Mouse (Mus musculus) brown adipose tissue, adult 24 weeks (tissue): ENCODE results near the gene Slc6a4. TPM values are rescaled to one million over a fixed set of nuclear protein-coding genes. Genes with fewer than 3 reads are reported as not detected.

Experiments
- H3K27ac ChIP-seq: fragments of 200-500 bp; replicated peaks from 2 replicates; pipeline ENCODE4 v1.5.1; 2012; ENCODE audit warnings: low read depth, mild to moderate bottlenecking, low read length
- H3K4me1 ChIP-seq: fragments of 200-500 bp; 2 replicates; pipeline ENCODE4 v1.6.1; 2012; ENCODE audit warnings: low read length, mixed read lengths; ENCODE audit not compliant: control insufficient read depth, insufficient read depth, insufficient read length
- H3K4me3 ChIP-seq: fragments of 200-500 bp; 2 replicates; pipeline ENCODE4 v1.5.1; 2012; ENCODE audit warnings: low read depth, mild to moderate bottlenecking, low read length, moderate library complexity; ENCODE audit not compliant: insufficient read depth
- polyA plus RNA-seq: library from polyadenylated mRNA; stranded (reverse); fragments of >200 nt; gene quantifications from 2 replicates; pipeline ENCODE4 v1.2.4, GENCODE M21; 2012; ENCODE audit not compliant: missing spikeins, insufficient read depth, insufficient read length

The Slc6a4 gene
- polyA plus RNA-seq, 1 experiment = not detected

GRCm38 (mm10) chr11:77002361-77002760, 4.0 kb downstream of the Slc6a4 start:
- no peak overlapping the region for H3K4me3 ChIP-seq
- no peak overlapping the region for H3K27ac ChIP-seq
- H3K4me1 ChIP-seq = no peaks in the 10 kb centered on the region

DNA sequence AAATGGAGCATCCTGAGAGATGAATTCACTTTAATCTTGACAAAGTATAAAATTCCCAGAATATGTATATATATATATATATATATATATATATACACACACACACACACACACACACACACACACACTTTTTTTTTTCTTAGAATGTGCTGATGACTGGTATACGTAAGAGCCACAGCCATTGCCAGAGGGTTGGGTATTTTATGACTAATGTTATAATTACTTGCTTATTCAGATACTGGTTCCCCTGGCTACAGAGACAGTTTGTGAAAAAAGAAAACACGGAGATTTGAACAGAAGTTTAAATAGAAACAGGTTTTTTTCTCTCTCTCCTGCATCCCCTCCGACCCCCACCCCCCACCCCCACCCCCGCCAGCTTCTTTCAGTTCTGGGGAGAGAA, 7.5 kb downstream of the Slc6a4 start:
- H3K4me1 ChIP-seq = no peaks in the 10 kb centered on the region
- no peak overlapping the region for H3K27ac ChIP-seq
- H3K4me3 ChIP-seq = no peak overlapping the region

GRCm38 (mm10) chr11:77006616-77007015, 8.2 kb downstream of the Slc6a4 start:
- no peaks in the 10 kb centered on the region for H3K4me1 ChIP-seq
- H3K4me3 ChIP-seq = no peak overlapping the region
- no peak overlapping the region for H3K27ac ChIP-seq

GRCm38 (mm10) chr11:77009069-77010025, 10.9 kb downstream of the Slc6a4 start:
- no peak overlapping the region for H3K4me3 ChIP-seq
- H3K4me1 ChIP-seq = no peaks in the 10 kb centered on the region
- H3K27ac ChIP-seq = no peak overlapping the region

- no peak overlapping the region for H3K4me3 ChIP-seq
- no peak overlapping the region for H3K27ac ChIP-seq
- H3K4me1 ChIP-seq = no peaks in the 10 kb centered on the region
Observed at GRCm38 (mm10) chr11:77010762-77011475, 12.5 kb downstream of the Slc6a4 start.

GRCm38 (mm10) chr11:77018046-77018445, 19.6 kb downstream of the Slc6a4 start:
- Histone ChIP-seq H3K27ac (no peak overlapping the region), H3K4me3 (no peak overlapping the region), H3K4me1 (no peaks in the 10 kb centered on the region)

- H3K4me1 ChIP-seq = no peaks in the 10 kb centered on the region
- H3K27ac ChIP-seq = no peak overlapping the region
- no peak overlapping the region for H3K4me3 ChIP-seq
Observed at GRCm38 (mm10) chr11:77019539-77019938, 21.1 kb downstream of the Slc6a4 start.

GRCm38 (mm10) chr11:77021749-77022396, 23.5 kb downstream of the Slc6a4 start:
- Histone ChIP-seq H3K27ac (no peak overlapping the region), H3K4me3 (no peak overlapping the region), H3K4me1 (no peaks in the 10 kb centered on the region)

DNA sequence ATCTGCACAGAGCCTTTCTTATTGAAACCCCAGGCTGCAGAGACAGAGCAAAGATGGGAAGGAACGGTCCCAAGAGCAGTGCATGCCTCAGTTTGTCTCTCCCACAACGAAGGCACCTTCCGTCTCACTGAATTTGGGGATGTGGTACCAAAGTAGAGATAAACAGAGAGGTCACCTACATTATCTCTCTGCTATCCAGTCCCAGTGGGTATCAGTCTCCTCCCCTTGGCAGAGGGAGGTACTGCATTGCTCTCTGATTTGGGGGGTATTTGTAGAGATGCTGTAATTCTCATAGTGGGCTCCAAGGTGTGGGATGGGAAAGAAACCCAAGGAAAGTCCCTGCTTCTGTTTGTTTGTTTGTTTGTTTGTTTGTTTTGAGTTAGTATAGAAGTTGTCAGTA, 28.2 kb downstream of the Slc6a4 start:
- Histone ChIP-seq H3K27ac (no peak overlapping the region), H3K4me1 (no peaks in the 10 kb centered on the region), H3K4me3 (no peak overlapping the region)

GRCm38 (mm10) chr11:77028157-77028556, 29.8 kb downstream of the Slc6a4 start:
- no peak overlapping the region for H3K4me3 ChIP-seq
- H3K27ac ChIP-seq = no peak overlapping the region
- H3K4me1 ChIP-seq = no peaks in the 10 kb centered on the region

DNA sequence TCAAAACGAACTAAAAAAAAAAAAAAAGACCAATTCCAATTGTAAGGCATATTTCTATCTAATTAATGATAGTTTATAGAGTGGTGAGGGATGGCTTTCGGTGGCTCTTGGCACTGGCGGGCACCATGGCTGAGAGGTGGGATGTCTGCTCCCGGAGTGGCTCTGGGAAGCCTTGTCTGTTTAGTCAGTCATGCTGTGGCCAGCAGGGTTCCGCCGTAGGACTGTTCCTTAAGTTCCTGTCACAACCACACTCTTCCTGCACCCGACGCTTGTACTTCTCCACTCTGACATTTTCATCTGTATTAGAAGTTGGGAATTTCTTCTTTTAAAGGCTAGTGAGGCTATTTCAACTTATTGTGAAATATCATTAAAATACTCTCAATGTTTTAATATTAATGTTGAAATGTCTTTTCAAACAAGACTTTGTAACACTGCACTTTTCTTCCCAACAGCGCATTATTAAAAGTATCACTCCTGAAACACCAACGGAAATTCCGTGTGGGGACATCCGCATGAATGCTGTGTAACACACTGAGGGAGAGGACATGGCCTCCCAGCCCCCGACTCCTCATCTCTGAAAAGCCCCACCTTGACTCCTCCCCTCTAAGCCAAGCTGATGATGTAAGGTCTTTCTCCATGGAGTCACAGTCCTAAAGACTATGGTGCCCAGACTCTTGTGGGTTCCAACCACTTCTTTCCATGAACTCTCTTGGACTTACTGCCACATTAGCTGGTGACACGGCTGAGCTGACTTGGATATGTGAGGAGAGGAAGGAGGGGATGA, 32.9 kb downstream of the Slc6a4 start:
- Histone ChIP-seq H3K4me1 (no peaks in the 10 kb centered on the region), H3K4me3 (no peak overlapping the region), H3K27ac (no peak overlapping the region)

- Histone ChIP-seq H3K4me1 (no peaks in the 10 kb centered on the region), H3K27ac (no peak overlapping the region), H3K4me3 (no peak overlapping the region)
Observed at GRCm38 (mm10) chr11:77041891-77042290, 43.5 kb downstream of the Slc6a4 start.

- Histone ChIP-seq H3K4me1 (no peaks in the 10 kb centered on the region), H3K27ac (no peak overlapping the region), H3K4me3 (no peak overlapping the region)
Observed at GRCm38 (mm10) chr11:77042816-77043215, 44.4 kb downstream of the Slc6a4 start.

DNA sequence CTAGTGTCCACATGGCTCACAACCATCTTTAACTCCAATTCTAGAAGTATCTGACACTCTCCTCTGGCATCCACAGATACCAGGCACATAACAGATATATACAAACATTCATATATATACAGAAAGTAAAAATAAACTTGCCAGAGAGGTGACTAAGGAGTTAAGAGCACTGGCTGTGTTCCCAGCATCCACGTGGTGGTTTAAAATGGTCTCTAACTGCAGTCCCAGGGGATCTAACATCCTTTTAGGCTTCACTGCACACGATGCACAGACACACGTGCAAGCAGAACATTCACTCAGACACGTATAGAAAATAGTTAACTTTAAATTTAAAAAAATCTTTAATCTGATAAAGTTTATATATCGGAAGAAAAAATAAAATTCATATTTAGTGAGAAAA, 63.5 kb downstream of the Slc6a4 start:
- Histone ChIP-seq H3K27ac (no peak overlapping the region), H3K4me1 (no peaks in the 10 kb centered on the region), H3K4me3 (no peak overlapping the region)

GRCm38 (mm10) chr11:77063406-77063805, 65.0 kb downstream of the Slc6a4 start:
- no peak overlapping the region for H3K27ac ChIP-seq
- no peak overlapping the region for H3K4me3 ChIP-seq
- no peaks in the 10 kb centered on the region for H3K4me1 ChIP-seq
